Comparison of ENCODE assay signal across 8 mouse cellular contexts in the genomic region with DNA sequence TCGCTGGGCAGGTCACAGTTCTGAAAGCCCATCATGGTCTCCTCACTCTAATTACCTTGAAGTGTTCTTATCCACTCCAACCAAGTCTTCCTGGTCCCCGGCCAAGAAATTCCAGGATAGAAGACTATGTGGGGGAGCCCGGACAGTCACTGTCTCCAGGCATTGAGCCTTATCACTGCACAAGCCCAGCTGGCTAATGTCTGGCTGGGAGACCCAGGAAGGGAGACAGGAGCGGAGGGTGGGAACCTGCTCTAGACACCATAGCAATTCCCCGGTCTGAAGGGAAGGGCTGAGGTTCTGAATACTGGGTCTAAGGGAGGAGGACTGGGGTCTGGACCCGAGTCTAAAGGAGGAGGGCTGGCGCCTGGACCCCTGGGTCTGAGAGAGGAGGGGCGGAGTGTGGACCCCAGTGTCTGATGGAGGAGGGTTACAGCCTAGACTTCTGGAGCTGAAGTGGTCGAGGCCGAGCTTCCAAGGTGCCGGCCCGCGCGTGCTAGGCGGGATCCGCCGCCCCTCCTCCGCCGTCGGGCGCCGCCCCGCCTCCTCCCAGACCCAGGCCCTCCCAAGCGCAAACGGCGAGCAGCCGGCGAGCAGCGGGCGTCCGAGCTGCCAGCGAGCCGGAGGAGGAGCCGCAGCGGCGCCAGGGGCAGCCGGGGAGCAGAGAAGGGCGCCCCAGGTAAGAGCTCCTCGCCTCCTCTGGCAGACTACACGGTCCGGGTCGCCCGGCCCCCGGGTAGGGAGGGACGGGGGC. TPM values are rescaled to one million over a fixed set of nuclear protein-coding genes. Genes with fewer than 3 reads are reported as not detected.
DNase-seq lines count a peak whose midpoint lies in the region; ATAC-seq and TF ChIP-seq lines count a peak whose summit lies in the region.

Gene Ntf5 (plus strand): TSS at position 583 of the 751 bp plus-strand sequence.

- no peak for DNase-seq in layer of hippocampus, adult 2 months (ENCODE audit: low spot score in 2 of 2)
- no peak for DNase-seq in layer of hippocampus, postnatal 25 days (ENCODE audit: extremely low spot score in 1 of 2, low spot score in 1 of 2)
- peak; percentile 72 for DNase-seq in embryonic facial prominence, embryonic 11.5 days (ENCODE audit: low spot score)
- no peak for DNase-seq in gastrocnemius, postnatal 14 days
- DNase-seq in layer of hippocampus, postnatal 14 days (ENCODE audit: low spot score in 2 of 2), result no peak

- H3K4me1 ChIP-seq in embryonic facial prominence, embryonic 11.5 days (ENCODE audit: control insufficient read depth, insufficient read depth, low read length), result peaks cover 5% of the 10 kb centered on the region; the same call in 1 of the 2 replicates
- H3K4me1 ChIP-seq in hindbrain, embryonic 16.5 days (ENCODE audit: control insufficient read depth, insufficient read depth, low read depth, low read length), result peaks cover 15% of the 10 kb centered on the region
- H3K4me1 ChIP-seq in lung, embryonic 15.5 days, result peaks cover 34% of the 10 kb centered on the region
- peaks cover 6% of the 10 kb centered on the region for H3K4me1 ChIP-seq in small intestine, adult 2 months (ENCODE audit: control insufficient read depth, insufficient read depth, insufficient read length, low read length)

- H3K9me3 ChIP-seq in embryonic facial prominence, embryonic 11.5 days (replicated peaks; ENCODE audit: control insufficient read depth, low read length), result no peaks in the 10 kb centered on the region
- H3K9me3 ChIP-seq in hindbrain, embryonic 16.5 days (ENCODE audit: control insufficient read depth, low read length), result no peaks in the 10 kb centered on the region
- H3K9me3 ChIP-seq in lung, embryonic 15.5 days, result no peaks in the 10 kb centered on the region

- H3K36me3 ChIP-seq in embryonic facial prominence, embryonic 11.5 days (replicated peaks; ENCODE audit: control insufficient read depth, insufficient read depth, low read depth, low read length), result no peaks in the 10 kb centered on the region
- no peaks in the 10 kb centered on the region for H3K36me3 ChIP-seq in hindbrain, embryonic 16.5 days (ENCODE audit: control insufficient read depth, insufficient read depth, low read length)
- no peaks in the 10 kb centered on the region for H3K36me3 ChIP-seq in lung, embryonic 15.5 days
- no peaks in the 10 kb centered on the region for H3K36me3 ChIP-seq in small intestine, adult 2 months (ENCODE audit: control insufficient read depth, insufficient read depth, low read length)

- peak within 1 kb of the TSS; percentile 50 for H3K4me3 ChIP-seq in layer of hippocampus, adult 2 months
- H3K4me3 ChIP-seq in embryonic facial prominence, embryonic 11.5 days (ENCODE audit: low read depth, low read length), result peak within 1 kb of the TSS; percentile 44
- peak within 1 kb of the TSS; percentile 53 for H3K4me3 ChIP-seq in hindbrain, embryonic 16.5 days (ENCODE audit: low read length)
- peak within 1 kb of the TSS; percentile 55 for H3K4me3 ChIP-seq in lung, embryonic 15.5 days
- H3K4me3 ChIP-seq in small intestine, adult 2 months (ENCODE audit: low read depth, low read length), result peak within 1 kb of the TSS; percentile 55

- 0 out of 2 replicates have a peak, but pooled peaks have one; percentile 12 for ATAC-seq in embryonic facial prominence, embryonic 11.5 days (replicated peaks; ENCODE audit: insufficient number of reproducible peaks, low FRiP score, low TSS enrichment, low read depth)
- ATAC-seq in hindbrain, embryonic 16.5 days, result peak; percentile 43
- peak; percentile 52 for ATAC-seq in lung, embryonic 15.5 days (ENCODE audit: borderline replicate concordance, extremely low read depth, low FRiP score, low TSS enrichment)

- TF ChIP-seq POLR2A in small intestine, adult 2 months (IDR thresholded peaks at IDR 0.05; ENCODE audit: low read depth, low read length), result no peak

- peak within 1 kb of the TSS; percentile 86 for H3K4me2 ChIP-seq in embryonic facial prominence, embryonic 11.5 days (ENCODE audit: low read depth, low read length)
- peak within 1 kb of the TSS; percentile 92 for H3K4me2 ChIP-seq in hindbrain, embryonic 16.5 days (ENCODE audit: low read length)
- H3K4me2 ChIP-seq in lung, embryonic 15.5 days, result peak within 1 kb of the TSS; percentile 95

- WGBS in embryonic facial prominence, embryonic 11.5 days, result 2% methylated on average over 42 of the region's 45 CpGs
- WGBS in hindbrain, embryonic 16.5 days, result 3% methylated on average over 38 of the region's 45 CpGs
- WGBS in lung, embryonic 15.5 days, result under 1% methylated on average over 44 of the region's 45 CpGs
- 3% methylated on average over 45 of the region's 45 CpGs for WGBS in small intestine, adult 2 months

- H3K27me3 ChIP-seq in embryonic facial prominence, embryonic 11.5 days (ENCODE audit: control insufficient read depth, insufficient read depth, low read length), result peaks cover 69% of the 10 kb centered on the region
- peaks cover 90% of the 10 kb centered on the region for H3K27me3 ChIP-seq in hindbrain, embryonic 16.5 days (replicated peaks; ENCODE audit: control insufficient read depth, insufficient read depth, low read length)
- H3K27me3 ChIP-seq in lung, embryonic 15.5 days, result peaks cover 96% of the 10 kb centered on the region
- H3K27me3 ChIP-seq in small intestine, adult 2 months (ENCODE audit: control insufficient read depth, insufficient read depth, low read length), result peaks cover 62% of the 10 kb centered on the region

- intact Hi-C loops in gastrocnemius, postnatal 14 days (cut with DNase I; ENCODE audit: low total_unique reads), result no loop called here

- peak within 1 kb of the TSS; percentile 56 for H3K9ac ChIP-seq in embryonic facial prominence, embryonic 11.5 days (replicated peaks; ENCODE audit: low read length)
- H3K9ac ChIP-seq in hindbrain, embryonic 16.5 days (ENCODE audit: low read depth, low read length), result peak within 1 kb of the TSS; percentile 68
- H3K9ac ChIP-seq in lung, embryonic 15.5 days, result peak within 1 kb of the TSS; percentile 48

- H3K27ac ChIP-seq in layer of hippocampus, adult 2 months, result no peak within 1 kb of the TSS
- H3K27ac ChIP-seq in embryonic facial prominence, embryonic 11.5 days (replicated peaks; ENCODE audit: low read depth, low read length), result no peak within 1 kb of the TSS; the same call in 1 of the 2 replicates
- H3K27ac ChIP-seq in hindbrain, embryonic 16.5 days (ENCODE audit: low read depth, low read length), result no peak within 1 kb of the TSS
- peak within 1 kb of the TSS; percentile 84 for H3K27ac ChIP-seq in lung, embryonic 15.5 days
- H3K27ac ChIP-seq in small intestine, adult 2 months (ENCODE audit: insufficient read depth, low read depth, low read length), result no peak within 1 kb of the TSS

- no peak for TF ChIP-seq CTCF in layer of hippocampus, adult 2 months (conservative IDR thresholded peaks at IDR 0.05)
- TF ChIP-seq CTCF in small intestine, adult 2 months (IDR thresholded peaks at IDR 0.05; ENCODE audit: extremely low read depth, insufficient read length, insufficient replicate concordance, low read depth, low read length), result no peak

RNA-seq across cellular contexts. Expression of gene Ntf5, which starts in this region (rescaled TPM):
- total RNA-seq in layer of hippocampus, adult 2 months (2021), result not detected
- under 1 TPM in 1 of 2 experiments, not detected in 1; 0.22 TPM for total RNA-seq in layer of hippocampus, postnatal 25 days (2021)
- 3.9 and 5.1 TPM in 2 replicates for polyA plus RNA-seq in embryonic facial prominence, embryonic 11.5 days (2014; fragmentation: Nextera tagmentation; extraction: Ambion mirVana)
- 0.15 and 0.27 TPM in 2 replicates for polyA plus RNA-seq in hindbrain, embryonic 16.5 days (2015; fragmentation: Nextera tagmentation; extraction: Ambion mirVana)
- 3.5 TPM in 2 replicates for polyA plus RNA-seq in lung, embryonic 15.5 days (2015; fragmentation: Nextera tagmentation; extraction: Ambion mirVana)
- 0.13 and 0.28 TPM in 2 replicates for polyA plus RNA-seq in small intestine, adult 2 months (2012; rRNA removed)
- 1 to 10 TPM; 2.3 to 2.6 TPM for total RNA-seq in gastrocnemius, postnatal 14 days (2021)
- total RNA-seq in layer of hippocampus, postnatal 14 days (2021), result under 1 TPM in 1 of 2 experiments, not detected in 1; 0.31 TPM

Comparison
In these comparisons a context has a peak if more than half of its experiments do, and no peak if none do; other contexts are left out.
1. Peak in ATAC-seq, H3K4me3 ChIP-seq, H3K9ac ChIP-seq and H3K4me2 ChIP-seq in hindbrain, embryonic 16.5 days; RNA of the gene not detected or under 1 TPM.